21 mouse cellular contexts compared by ENCODE assay signal in genomic region chr9:17189552-17189951, GRCm38 (mm10).
A peak's percentile ranks its signal among the peaks of the same experiment; 100 is the strongest.
DNase-seq lines count a peak whose midpoint lies in the region; ATAC-seq and TF ChIP-seq lines count a peak whose summit lies in the region.
"Had no signal": no experiment of that assay in that cellular context is flagged by ENCODE, and none has a peak within 500 bp of the region (broad histone marks: within the 10 kb centered on the region; RNA-seq: fewer than 3 reads in every experiment).

No protein-coding gene starts in this region.

- 77% methylated on average over 2 of the region's 2 CpGs for WGBS in embryonic facial prominence, embryonic 14.5 days
- WGBS in embryonic facial prominence, embryonic 10.5 days: 86% methylated on average over 2 of the region's 2 CpGs
- 82% methylated on average over 2 of the region's 2 CpGs for WGBS in kidney, postnatal 0 days
- 55% methylated on average over 2 of the region's 2 CpGs for WGBS in lung, adult 2 months

- H3K4me2 ChIP-seq in embryonic facial prominence, embryonic 14.5 days (ENCODE audit: low read depth, low read length): no peak overlapping the region
- no peak overlapping the region for H3K4me2 ChIP-seq in kidney, postnatal 0 days (ENCODE audit: low read length)
- H3K4me2 ChIP-seq: embryonic facial prominence, embryonic 15.5 days; heart, embryonic 13.5 days; hindbrain, embryonic 13.5 days; intestine, embryonic 15.5 days; limb, embryonic 15.5 days; liver, embryonic 15.5 days; midbrain, embryonic 12.5 days; neural tube, embryonic 12.5 days had no signal

- no peak overlapping the region for H3K9ac ChIP-seq in embryonic facial prominence, embryonic 14.5 days (ENCODE audit: low read depth, low read length)
- H3K9ac ChIP-seq in kidney, postnatal 0 days (ENCODE audit: low read depth, low read length): no peak overlapping the region
- H3K9ac ChIP-seq: embryonic facial prominence, embryonic 15.5 days; heart, embryonic 13.5 days; hindbrain, embryonic 13.5 days; intestine, embryonic 15.5 days; limb, embryonic 15.5 days; liver, embryonic 15.5 days; midbrain, embryonic 12.5 days; neural tube, embryonic 12.5 days had no signal

- peak; percentile 8 for DNase-seq in embryonic facial prominence, embryonic 14.5 days (ENCODE audit: low spot score)
- no peak for DNase-seq in embryonic facial prominence, embryonic 10.5 days (ENCODE audit: low spot score)
- DNase-seq in kidney, postnatal 0 days (ENCODE audit: low spot score): no peak
- no peak for DNase-seq in kidney, postnatal 25 days
- DNase-seq in A20 (ENCODE audit: low read depth, low spot score) (peak; percentile 59), R1 (ENCODE audit: low read depth, low spot score) (peak; percentile 9)
- no peak for DNase-seq in frontal cortex, postnatal 14 days (ENCODE audit: low spot score in 2 of 2)
- DNase-seq in lung, adult 2 months: no peak
- DNase-seq: cerebellum, adult 11 months; gastrocnemius, adult 2 months; thymus, postnatal 25 days had no signal

- peak; percentile 34; the same call in 1 of the 2 replicates for TF ChIP-seq CTCF in kidney, postnatal 0 days (IDR thresholded peaks at IDR 0.05; ENCODE audit: low read depth)
- TF ChIP-seq CTCF in lung, adult 2 months (IDR thresholded peaks at IDR 0.05; ENCODE audit: insufficient read depth, low read length): no peak

- H3K27ac ChIP-seq in embryonic facial prominence, embryonic 14.5 days (replicated peaks; ENCODE audit: low read depth, low read length): no peak overlapping the region
- no peak overlapping the region for H3K27ac ChIP-seq in embryonic facial prominence, embryonic 10.5 days (replicated peaks)
- no peak overlapping the region for H3K27ac ChIP-seq in kidney, postnatal 0 days
- H3K27ac ChIP-seq: embryonic facial prominence, embryonic 15.5 days; gastrocnemius, adult 2 months; heart, embryonic 13.5 days; hindbrain, embryonic 13.5 days; intestine, embryonic 15.5 days; limb, embryonic 15.5 days; liver, embryonic 15.5 days; midbrain, embryonic 12.5 days; neural tube, embryonic 12.5 days had no signal

- ATAC-seq in embryonic facial prominence, embryonic 14.5 days (ENCODE audit: low read depth): no peak
- ATAC-seq in kidney, postnatal 0 days (replicated peaks; ENCODE audit: low FRiP score, low read depth): no peak
- ATAC-seq: intestine, embryonic 15.5 days; lung, postnatal 0 days had no signal

- no peaks in the 10 kb centered on the region for H3K27me3 ChIP-seq in embryonic facial prominence, embryonic 14.5 days (replicated peaks; ENCODE audit: control insufficient read depth, insufficient read depth, low read length)
- no peaks in the 10 kb centered on the region for H3K27me3 ChIP-seq in embryonic facial prominence, embryonic 10.5 days (replicated peaks; ENCODE audit: low read depth, poor library complexity, severe bottlenecking)
- no peaks in the 10 kb centered on the region for H3K27me3 ChIP-seq in kidney, postnatal 0 days (ENCODE audit: insufficient read depth, low read length)
- H3K27me3 ChIP-seq: embryonic facial prominence, embryonic 15.5 days; heart, embryonic 13.5 days; hindbrain, embryonic 13.5 days; intestine, embryonic 15.5 days; limb, embryonic 15.5 days; liver, embryonic 15.5 days; midbrain, embryonic 12.5 days; neural tube, embryonic 12.5 days had no signal

- no peaks in the 10 kb centered on the region for H3K4me1 ChIP-seq in embryonic facial prominence, embryonic 14.5 days (ENCODE audit: control insufficient read depth, insufficient read depth, low read length)
- H3K4me1 ChIP-seq in embryonic facial prominence, embryonic 10.5 days: no peaks in the 10 kb centered on the region
- H3K4me1 ChIP-seq in kidney, postnatal 0 days (replicated peaks; ENCODE audit: insufficient read depth, low read length): no peaks in the 10 kb centered on the region
- no peaks in the 10 kb centered on the region for H3K4me1 ChIP-seq in lung, adult 2 months (ENCODE audit: control insufficient read depth, insufficient read depth, low read length)
- H3K4me1 ChIP-seq: embryonic facial prominence, embryonic 15.5 days; heart, embryonic 13.5 days; hindbrain, embryonic 13.5 days; intestine, embryonic 15.5 days; limb, embryonic 15.5 days; liver, embryonic 15.5 days; midbrain, embryonic 12.5 days; neural tube, embryonic 12.5 days had no signal

- H3K36me3 ChIP-seq in embryonic facial prominence, embryonic 14.5 days (ENCODE audit: control insufficient read depth, insufficient read depth, low read length): no peaks in the 10 kb centered on the region
- no peaks in the 10 kb centered on the region for H3K36me3 ChIP-seq in embryonic facial prominence, embryonic 10.5 days (replicated peaks)
- H3K36me3 ChIP-seq in kidney, postnatal 0 days (ENCODE audit: insufficient read depth, low read length): no peaks in the 10 kb centered on the region
- H3K36me3 ChIP-seq: embryonic facial prominence, embryonic 15.5 days; G1E; heart, embryonic 13.5 days; hindbrain, embryonic 13.5 days; intestine, embryonic 15.5 days; limb, embryonic 15.5 days; liver, embryonic 15.5 days; midbrain, embryonic 12.5 days; neural tube, embryonic 12.5 days had no signal

- no peak for TF ChIP-seq POLR2A in lung, adult 2 months (IDR thresholded peaks at IDR 0.05; ENCODE audit: borderline replicate concordance, extremely low read depth, low read depth, low read length)

- H3K9me3 ChIP-seq in embryonic facial prominence, embryonic 14.5 days (ENCODE audit: control insufficient read depth, low read length): no peaks in the 10 kb centered on the region
- no peaks in the 10 kb centered on the region for H3K9me3 ChIP-seq in embryonic facial prominence, embryonic 10.5 days
- H3K9me3 ChIP-seq in kidney, postnatal 0 days (replicated peaks; ENCODE audit: low read length): no peaks in the 10 kb centered on the region
- H3K9me3 ChIP-seq: embryonic facial prominence, embryonic 15.5 days; G1E; heart, embryonic 13.5 days; hindbrain, embryonic 13.5 days; intestine, embryonic 15.5 days; limb, embryonic 15.5 days; liver, embryonic 15.5 days; midbrain, embryonic 12.5 days; neural tube, embryonic 12.5 days had no signal

- no peak overlapping the region for H3K4me3 ChIP-seq in embryonic facial prominence, embryonic 14.5 days (ENCODE audit: low read depth, low read length)
- no peak overlapping the region for H3K4me3 ChIP-seq in embryonic facial prominence, embryonic 10.5 days
- no peak overlapping the region for H3K4me3 ChIP-seq in kidney, postnatal 0 days (replicated peaks; ENCODE audit: low read depth, low read length)
- no peak overlapping the region for H3K4me3 ChIP-seq in lung, adult 2 months (replicated peaks; ENCODE audit: extremely low read depth, low read depth, low read length)
- H3K4me3 ChIP-seq: embryonic facial prominence, embryonic 15.5 days; gastrocnemius, adult 2 months; heart, embryonic 13.5 days; hindbrain, embryonic 13.5 days; intestine, embryonic 15.5 days; limb, embryonic 15.5 days; liver, embryonic 15.5 days; midbrain, embryonic 12.5 days; neural tube, embryonic 12.5 days had no signal

Comparison
In these comparisons a context has a peak if more than half of its experiments do, and no peak if none do; other contexts are left out.
1. DNase-seq: peak in embryonic facial prominence, embryonic 14.5 days (single experiment), A20 (single experiment) and R1 (single experiment); none in embryonic facial prominence, embryonic 10.5 days (single experiment), kidney, postnatal 0 days (single experiment), kidney, postnatal 25 days (0 of 2), frontal cortex, postnatal 14 days (0 of 2) and lung, adult 2 months (single experiment).